Mouse (Mus musculus) midbrain, embryonic 11.5 days (tissue): ENCODE data around the gene Zzz3. TPM values are rescaled to one million over a fixed set of nuclear protein-coding genes. Genes with fewer than 3 reads are reported as not detected.
"Not testable (repeated sequence)": the region's sequence is repeated elsewhere in the genome, so short reads cannot be mapped to it uniquely, and the experiment has no call there.

Source experiments
- ATAC-seq: fragments of 200-750 bp; cut with Nextera tagmentation; 2 replicates; pipeline ENCODE4 v1.8.0; 2017; ENCODE audit warnings: moderate TSS enrichment, moderate library complexity; ENCODE audit not compliant: low FRiP score
- DNase-seq: peaks from one replicate; pipeline ENCODE4 v3.0.0; 2015; ENCODE audit warnings: low spot score; ENCODE audit errors: missing footprints
- H3K27ac ChIP-seq: fragments of 300-500 bp; sonication (generic); 2 replicates; pipeline ENCODE4 v1.5.1; 2014; ENCODE audit warnings: low read depth, low read length
- H3K27me3 ChIP-seq: fragments of 300-500 bp; sonication (generic); 2 replicates; pipeline ENCODE4 v1.6.1; 2014; ENCODE audit warnings: mild to moderate bottlenecking, low read length, moderate library complexity, mixed read lengths; ENCODE audit not compliant: control insufficient read depth, insufficient read depth
- H3K36me3 ChIP-seq: fragments of 300-500 bp; sonication (generic); 2 replicates; pipeline ENCODE4 v1.6.1; 2014; ENCODE audit warnings: mild to moderate bottlenecking, low read length, moderate library complexity, mixed read lengths; ENCODE audit not compliant: control insufficient read depth, insufficient read depth
- H3K4me1 ChIP-seq: fragments of 300-500 bp; sonication (generic); 2 replicates; pipeline ENCODE4 v1.6.1; 2014; ENCODE audit warnings: low read length; ENCODE audit not compliant: control insufficient read depth, insufficient read depth
- H3K4me2 ChIP-seq: fragments of 300-500 bp; sonication (generic); 2 replicates; pipeline ENCODE4 v1.6.1; 2014; ENCODE audit warnings: mild to moderate bottlenecking, moderate library complexity
- H3K4me3 ChIP-seq: fragments of 300-500 bp; sonication (generic); 2 replicates; pipeline ENCODE4 v1.5.1; 2014; ENCODE audit warnings: low read depth, low read length
- H3K9ac ChIP-seq: fragments of 300-500 bp; sonication (generic); 2 replicates; pipeline ENCODE4 v1.6.1; 2014; ENCODE audit warnings: low read length
- H3K9me3 ChIP-seq: fragments of 300-500 bp; sonication (generic); 2 replicates; pipeline ENCODE4 v1.6.1; 2016; ENCODE audit warnings: low read length; ENCODE audit not compliant: control insufficient read depth
- WGBS: fragments of 180-500 bp; shearing (Covaris S2); extraction: QIAGEN DNeasy Blood & Tissue Kit; methylation state at CpG from one replicate; pipeline ENCODE4 v1.1.7; 2014; 5-methylcytosine and 5-hydroxymethylcytosine counted together
- polyA plus RNA-seq: library from polyadenylated mRNA; unstranded; fragments of >200 nt; fragmentation: Nextera tagmentation; extraction: Ambion mirVana; gene quantifications from 2 replicates; pipeline ENCODE4 v1.2.1, GENCODE M21; 2014

Gene Zzz3
- polyA plus RNA-seq, 1 experiment from 2014 or later, result 63.1 TPM

DNA sequence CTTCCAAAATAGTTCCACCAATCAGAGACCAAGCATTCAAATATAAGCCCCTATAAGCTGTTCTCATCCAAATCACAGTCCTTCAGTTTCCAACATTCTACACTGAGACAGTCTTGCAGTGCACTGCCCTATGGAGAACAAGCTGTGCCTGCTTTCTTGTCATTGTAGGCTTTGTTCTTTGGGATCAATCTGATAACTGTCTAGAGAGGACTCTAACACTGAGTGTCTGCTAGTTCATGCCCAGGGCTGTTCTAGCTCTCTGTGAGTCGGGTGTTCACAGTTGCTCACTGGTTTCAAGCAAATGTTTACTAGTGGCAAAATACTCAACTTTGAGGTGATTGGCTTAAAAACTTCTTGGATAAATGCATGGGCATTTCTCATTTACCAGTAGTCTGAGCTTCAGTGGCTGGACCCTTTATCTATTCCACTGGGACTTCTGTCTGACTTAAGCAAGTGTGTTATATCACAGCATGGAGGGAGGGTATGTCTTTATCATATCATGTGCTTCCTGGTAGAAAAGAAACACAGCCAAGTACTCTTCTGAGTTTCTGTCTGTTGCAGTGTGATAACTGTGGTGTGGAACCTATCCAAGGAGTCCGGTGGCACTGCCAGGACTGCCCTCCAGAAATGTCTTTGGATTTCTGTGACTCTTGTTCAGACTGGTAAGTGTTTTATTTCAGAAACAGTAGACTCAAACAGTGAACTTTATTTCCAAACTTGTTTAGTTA is 62.2 kb downstream of the Zzz3 start:
- H3K4me1 ChIP-seq, result no peaks in the 10 kb centered on the region
- 96% methylated on average over 2 of the region's 2 CpGs for WGBS
- ATAC-seq, result no peak
- peaks cover 8% of the 10 kb centered on the region for H3K36me3 ChIP-seq
- H3K27me3 ChIP-seq, result no peaks in the 10 kb centered on the region
- no peak overlapping the region for H3K4me2 ChIP-seq
- DNase-seq, result no peak
- no peak overlapping the region for H3K4me3 ChIP-seq
- no peaks in the 10 kb centered on the region for H3K9me3 ChIP-seq
- no peak overlapping the region for H3K27ac ChIP-seq
- no peak overlapping the region for H3K9ac ChIP-seq

GRCm38 (mm10) chr3:152458875-152459274 is 63.6 kb downstream of the Zzz3 start:
- H3K36me3 ChIP-seq, H3K4me2 ChIP-seq, H3K4me3 ChIP-seq, H3K27ac ChIP-seq, ATAC-seq, H3K4me1 ChIP-seq, H3K27me3 ChIP-seq, H3K9ac ChIP-seq, DNase-seq, H3K9me3 ChIP-seq: not testable (repeated sequence)
- 96% methylated on average over 4 of the region's 4 CpGs for WGBS

GRCm38 (mm10) chr3:152460802-152461201 is 65.5 kb downstream of the Zzz3 start:
- 66% methylated on average over 4 of the region's 4 CpGs for WGBS
- Histone ChIP-seq H3K27ac (no peak overlapping the region), H3K9ac (no peak overlapping the region), H3K27me3 (no peaks in the 10 kb centered on the region), H3K9me3 (no peaks in the 10 kb centered on the region), H3K4me1 (no peaks in the 10 kb centered on the region), H3K36me3 (peaks cover 7% of the 10 kb centered on the region), H3K4me2 (no peak overlapping the region), H3K4me3 (no peak overlapping the region)
- ATAC-seq (no peak), DNase-seq (no peak)

- Histone ChIP-seq H3K9ac (no peak overlapping the region), H3K27ac (no peak overlapping the region), H3K4me2 (no peak overlapping the region), H3K36me3 (peaks cover 4% of the 10 kb centered on the region), H3K4me3 (no peak overlapping the region), H3K4me1 (no peaks in the 10 kb centered on the region), H3K9me3 (no peaks in the 10 kb centered on the region), H3K27me3 (no peaks in the 10 kb centered on the region)
- 93% methylated on average over 10 of the region's 10 CpGs for WGBS
- DNase-seq, result peak; percentile 80
- ATAC-seq, result no peak
These were observed 66.8 kb downstream of the Zzz3 start for GRCm38 (mm10) chr3:152462038-152462547.

GRCm38 (mm10) chr3:152462900-152463299 is 67.6 kb downstream of the Zzz3 start:
- Histone ChIP-seq H3K4me1 (no peaks in the 10 kb centered on the region), H3K4me2 (no peak overlapping the region), H3K27ac (no peak overlapping the region), H3K4me3 (no peak overlapping the region), H3K9me3 (no peaks in the 10 kb centered on the region), H3K9ac (no peak overlapping the region), H3K36me3 (no peaks in the 10 kb centered on the region), H3K27me3 (no peaks in the 10 kb centered on the region)
- WGBS, result 96% methylated on average over 10 of the region's 10 CpGs
- DNase-seq (peak; percentile 33), ATAC-seq (no peak)

DNA sequence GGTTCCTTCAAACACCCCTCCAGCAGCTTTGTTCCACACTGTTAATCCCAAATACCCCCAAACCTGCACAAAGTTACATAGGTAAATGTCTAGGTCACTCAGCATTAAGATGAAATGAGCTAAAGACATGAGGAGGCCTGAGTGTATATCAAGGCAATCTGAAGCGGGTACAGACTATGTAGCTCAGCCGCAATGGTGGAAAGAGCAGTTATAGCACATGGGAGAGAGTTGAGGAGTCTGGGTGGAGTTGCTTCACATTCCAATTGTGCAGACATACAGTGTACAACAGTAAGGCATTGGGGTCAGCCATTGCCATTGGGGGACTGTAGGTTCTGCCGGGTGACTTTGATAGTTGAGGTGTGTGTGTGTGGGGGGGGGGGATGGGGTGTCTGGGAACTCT is 69.2 kb downstream of the Zzz3 start:
- no peak overlapping the region for H3K4me3 ChIP-seq
- no peak overlapping the region for H3K9ac ChIP-seq
- no peaks in the 10 kb centered on the region for H3K27me3 ChIP-seq
- DNase-seq (peak; percentile 71), ATAC-seq (no peak)
- WGBS, result 100% methylated on average over 3 of the region's 3 CpGs
- no peak overlapping the region for H3K4me2 ChIP-seq
- H3K27ac ChIP-seq, result no peak overlapping the region
- no peaks in the 10 kb centered on the region for H3K4me1 ChIP-seq
- no peaks in the 10 kb centered on the region for H3K9me3 ChIP-seq
- no peaks in the 10 kb centered on the region for H3K36me3 ChIP-seq

- Histone ChIP-seq H3K27me3 (no peaks in the 10 kb centered on the region), H3K9me3 (no peaks in the 10 kb centered on the region), H3K4me1 (no peaks in the 10 kb centered on the region), H3K4me2 (no peak overlapping the region), H3K27ac (no peak overlapping the region), H3K9ac (no peak overlapping the region), H3K4me3 (no peak overlapping the region), H3K36me3 (no peaks in the 10 kb centered on the region)
- DNase-seq (no peak), ATAC-seq (no peak)
- 82% methylated on average over 3 of the region's 6 CpGs for WGBS
These were observed 70.1 kb downstream of the Zzz3 start for GRCm38 (mm10) chr3:152465338-152465737.

DNA sequence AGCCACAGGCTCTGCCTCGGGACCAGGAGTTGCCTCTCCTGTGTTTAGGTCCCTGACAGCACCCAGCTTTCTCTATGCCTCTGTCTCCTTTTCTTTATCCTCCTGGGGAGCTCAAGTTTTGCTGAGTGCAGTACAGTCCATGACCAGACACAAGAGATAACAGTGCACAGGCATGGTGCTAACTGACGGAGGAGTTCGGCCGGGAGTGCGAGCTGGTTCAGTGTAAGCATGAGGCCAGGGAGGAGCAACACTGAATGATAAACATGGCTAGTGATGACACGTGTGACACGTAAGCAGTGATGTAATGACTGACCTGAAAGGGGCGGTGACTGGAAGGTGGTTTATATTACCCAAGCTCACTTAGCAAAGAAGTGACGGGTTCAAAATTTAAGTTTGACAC is 71.6 kb downstream of the Zzz3 start:
- Histone ChIP-seq H3K4me3 (no peak overlapping the region), H3K4me1 (no peaks in the 10 kb centered on the region), H3K36me3 (no peaks in the 10 kb centered on the region), H3K27ac (no peak overlapping the region), H3K9me3 (no peaks in the 10 kb centered on the region), H3K27me3 (no peaks in the 10 kb centered on the region), H3K9ac (no peak overlapping the region), H3K4me2 (no peak overlapping the region)
- WGBS, result 93% methylated on average over 9 of the region's 9 CpGs
- DNase-seq (no peak), ATAC-seq (no peak)

GRCm38 (mm10) chr3:152467312-152467711 is 72.0 kb downstream of the Zzz3 start:
- Histone ChIP-seq H3K4me3 (no peak overlapping the region), H3K36me3 (no peaks in the 10 kb centered on the region), H3K4me2 (no peak overlapping the region), H3K9ac (no peak overlapping the region), H3K27ac (no peak overlapping the region), H3K4me1 (no peaks in the 10 kb centered on the region), H3K27me3 (no peaks in the 10 kb centered on the region), H3K9me3 (no peaks in the 10 kb centered on the region)
- DNase-seq, result no peak
- no peak for ATAC-seq
- WGBS, result 85% methylated on average over 4 of the region's 4 CpGs
